Mouse (Mus musculus) liver, postnatal 0 days (tissue): ENCODE measurements around the gene Spats2l. TPM values are rescaled to one million over a fixed set of nuclear protein-coding genes. Genes with fewer than 3 reads are reported as not detected.
A peak's percentile ranks its signal among the peaks of the same experiment; 100 is the strongest.

ENCODE experiments used
- ATAC-seq: fragments of 200-750 bp; cut with Nextera tagmentation; 2 replicates; pipeline ENCODE4 v1.8.0; 2017; ENCODE audit warnings: mild to moderate bottlenecking, moderate library complexity
- DNase-seq: peaks from one replicate; pipeline ENCODE4 v3.0.0-alpha.2; 2016
- H3K27ac ChIP-seq: fragments of 300-500 bp; sonication (generic); 2 replicates; pipeline ENCODE4 v1.5.1; 2014; ENCODE audit warnings: antibody characterized with exemption, moderate library complexity, mild to moderate bottlenecking, low read depth
- H3K27me3 ChIP-seq: fragments of 300-500 bp; sonication (generic); 2 replicates; pipeline ENCODE4 v1.6.1; 2014; ENCODE audit warnings: low read length, control low read depth, mixed read lengths; ENCODE audit not compliant: insufficient read depth
- H3K36me3 ChIP-seq: fragments of 300-500 bp; sonication (generic); replicated peaks from 2 replicates; pipeline ENCODE4 v1.6.1; 2014; ENCODE audit warnings: mild to moderate bottlenecking, control low read depth, low read length, moderate library complexity, mixed read lengths; ENCODE audit not compliant: insufficient read depth
- H3K4me1 ChIP-seq: fragments of 300-500 bp; sonication (generic); 2 replicates; pipeline ENCODE4 v1.6.1; 2014; ENCODE audit warnings: antibody characterized with exemption, mild to moderate bottlenecking, control low read depth; ENCODE audit not compliant: insufficient read depth
- H3K4me2 ChIP-seq: fragments of 300-500 bp; sonication (generic); 2 replicates; pipeline ENCODE4 v1.6.1; 2014; ENCODE audit warnings: low read depth, mild to moderate bottlenecking, low read length, moderate library complexity, mixed read lengths
- H3K4me3 ChIP-seq: fragments of 300-500 bp; sonication (generic); 2 replicates; pipeline ENCODE4 v1.5.1; 2014; ENCODE audit warnings: low read depth, low read length
- H3K9ac ChIP-seq: fragments of 300-500 bp; sonication (generic); replicated peaks from 2 replicates; pipeline ENCODE4 v1.6.1; 2014; ENCODE audit warnings: mild to moderate bottlenecking, moderate library complexity
- H3K9me3 ChIP-seq: fragments of 300-500 bp; sonication (generic); 2 replicates; pipeline ENCODE4 v1.6.1; 2016; ENCODE audit warnings: mild to moderate bottlenecking, control low read depth, low read length, mixed read lengths
- CTCF ChIP-seq: sonication (generic); IDR thresholded peaks from 2 replicates; pipeline ENCODE4 v1.5.1; 2016; ENCODE audit warnings: antibody characterized with exemption, low read depth
- EP300 ChIP-seq: IDR thresholded peaks from 2 replicates; pipeline ENCODE4 v1.6.1; 2016; ENCODE audit warnings: antibody characterized with exemption, low read depth, mild to moderate bottlenecking
- WGBS: fragments of 180-500 bp; shearing (Covaris S2); extraction: QIAGEN DNeasy Blood & Tissue Kit; methylation state at CpG from one replicate; pipeline ENCODE4 v1.1.7; 2014; ENCODE audit not compliant: insufficient replicate concordance; 5-methylcytosine and 5-hydroxymethylcytosine counted together
- polyA plus RNA-seq: library from polyadenylated mRNA; unstranded; fragments of >200 nt; fragmentation: Nextera tagmentation; extraction: Ambion mirVana; gene quantifications from 2 replicates; pipeline ENCODE4 v1.2.1, GENCODE M21; 2015

The Spats2l gene
- polyA plus RNA-seq, 1 experiment from 2014 or later = 10.2 TPM

GRCm38 (mm10) chr1:57995432-57996132, 221.6 kb downstream of the Spats2l start, which contains the start of gene Sgo2a:
Sgo2a (plus strand) TSS chr1:57995971.
- Histone ChIP-seq H3K4me3 (peak within 1 kb of the TSS; percentile 90), H3K4me2 (peak within 1 kb of the TSS; percentile 94), H3K9ac (peak within 1 kb of the TSS; percentile 88), H3K27ac (peak within 1 kb of the TSS; percentile 80), H3K9me3 (no peaks in the 10 kb centered on the region), H3K4me1 (peaks cover 11% of the 10 kb centered on the region), H3K36me3 (no peaks in the 10 kb centered on the region; the same call in 1 of the 2 replicates), H3K27me3 (no peaks in the 10 kb centered on the region)
- ATAC-seq (peak; percentile 98), DNase-seq (peak; percentile 98)
- TF ChIP-seq EP300 (no peak), CTCF (no peak)
- 8% methylated on average over 30 of the region's 30 CpGs for WGBS

DNA sequence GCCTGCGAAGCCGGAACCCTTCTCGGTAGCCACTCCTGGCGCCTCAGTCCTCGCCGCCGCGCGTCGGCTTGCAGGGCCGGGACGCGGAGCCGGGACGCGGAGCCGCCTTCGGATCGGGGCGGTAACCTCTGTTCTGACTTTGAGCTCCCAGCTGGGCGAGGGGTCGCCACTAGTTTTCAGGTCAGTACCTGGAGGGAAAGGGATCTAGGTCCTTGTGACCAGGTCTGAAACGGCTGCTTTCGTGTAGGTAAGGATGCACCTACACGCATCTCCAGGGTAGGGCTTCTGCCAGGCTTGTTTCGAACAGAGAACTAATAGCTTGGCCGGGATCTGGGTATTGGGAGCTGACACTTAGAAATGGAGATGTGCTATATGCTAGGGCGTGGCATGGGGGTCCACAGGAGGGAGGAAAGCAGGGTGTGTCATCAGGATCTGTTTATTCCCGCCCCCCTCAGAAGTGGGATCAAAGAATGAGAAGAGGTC, 222.2 kb downstream of the Spats2l start:
- H3K27me3 ChIP-seq = no peaks in the 10 kb centered on the region
- TF ChIP-seq CTCF = no peak
- no peak for TF ChIP-seq EP300
- H3K27ac ChIP-seq = peak overlapping the region; percentile 80
- whole genome bisulfite sequencing = under 1% methylated on average over 29 of the region's 29 CpGs
- H3K9ac ChIP-seq = peak overlapping the region; percentile 88
- peak; percentile 86 for ATAC-seq
- peaks cover 4% of the 10 kb centered on the region for H3K36me3 ChIP-seq
- H3K4me3 ChIP-seq = peak overlapping the region; percentile 90
- H3K9me3 ChIP-seq = no peaks in the 10 kb centered on the region
- peak overlapping the region; percentile 94 for H3K4me2 ChIP-seq
- no peak for DNase-seq
- peaks cover 11% of the 10 kb centered on the region for H3K4me1 ChIP-seq

Other genes starting within 250 kb of the Spats2l start
- 4.1 and 4.6 TPM in 2 replicates for gene Sgo2a, start 221.8 kb downstream of the Spats2l start, polyA plus RNA-seq
- gene Kctd18, start 244.8 kb downstream of the Spats2l start, polyA plus RNA-seq = 3.6 and 3.7 TPM in 2 replicates